9 mouse cellular contexts compared by ENCODE assay signal in the genomic region with DNA sequence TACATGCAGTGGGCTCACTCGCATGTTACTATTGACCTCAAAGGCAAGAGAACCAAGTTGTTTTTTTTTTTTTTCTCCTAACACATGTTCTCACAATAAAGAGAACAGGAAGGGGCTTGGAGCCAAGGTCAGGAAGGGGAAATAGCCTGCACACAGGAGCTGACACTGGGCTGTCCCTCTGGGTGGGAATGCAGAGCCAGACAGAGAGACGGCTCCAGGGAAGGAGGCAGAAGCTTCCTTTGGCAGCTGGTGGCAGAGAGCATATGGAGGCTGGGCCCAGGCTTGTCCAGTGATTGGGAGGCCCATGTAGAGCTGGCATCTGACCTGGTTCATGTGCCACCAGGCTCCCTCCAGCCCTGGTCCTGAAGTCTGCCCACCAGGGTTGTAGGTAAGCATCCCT. TPM values are rescaled to one million over a fixed set of nuclear protein-coding genes. Genes with fewer than 3 reads are reported as not detected.
A peak's percentile ranks its signal among the peaks of the same experiment; 100 is the strongest.
DNase-seq lines count a peak whose midpoint lies in the region; ATAC-seq and TF ChIP-seq lines count a peak whose summit lies in the region.
"Had no signal": no experiment of that assay in that cellular context is flagged by ENCODE, and none has a peak within 500 bp of the region (broad histone marks: within the 10 kb centered on the region; RNA-seq: fewer than 3 reads in every experiment).

No protein-coding gene starts in this region.

- no peak overlapping the region for H3K4me3 ChIP-seq in kidney, postnatal 0 days (replicated peaks; ENCODE audit: low read depth, low read length)
- no peak overlapping the region for H3K4me3 ChIP-seq in layer of hippocampus, adult 2 months

- H3K4me2 ChIP-seq in kidney, postnatal 0 days (ENCODE audit: low read length) = no peak overlapping the region

- no peaks in the 10 kb centered on the region for H3K9me3 ChIP-seq in kidney, postnatal 0 days (replicated peaks; ENCODE audit: low read length)

- no peaks in the 10 kb centered on the region for H3K27me3 ChIP-seq in kidney, postnatal 0 days (ENCODE audit: insufficient read depth, low read length)

- H3K4me1 ChIP-seq in kidney, postnatal 0 days (replicated peaks; ENCODE audit: insufficient read depth, low read length) = peaks cover 28% of the 10 kb centered on the region

- ATAC-seq in kidney, postnatal 0 days (replicated peaks; ENCODE audit: low FRiP score, low read depth) = no peak
- no peak for ATAC-seq in monocyte, adult 5-6 weeks (replicated peaks; ENCODE audit: insufficient number of reproducible peaks, low FRiP score, low TSS enrichment, poor library complexity, severe bottlenecking)
- ATAC-seq: hindbrain, postnatal 0 days; liver, postnatal 0 days had no signal

- TF ChIP-seq CTCF in kidney, postnatal 0 days (IDR thresholded peaks at IDR 0.05; ENCODE audit: low read depth) = no peak
- TF ChIP-seq CTCF in layer of hippocampus, adult 2 months (conservative IDR thresholded peaks at IDR 0.05) = no peak

- H3K36me3 ChIP-seq in kidney, postnatal 0 days (ENCODE audit: insufficient read depth, low read length) = no peaks in the 10 kb centered on the region

- H3K27ac ChIP-seq in kidney, postnatal 0 days = no peak overlapping the region
- no peak overlapping the region for H3K27ac ChIP-seq in layer of hippocampus, adult 2 months
- H3K27ac ChIP-seq: hindbrain, postnatal 0 days had no signal

- peak; percentile 44 for DNase-seq in kidney, adult 11 months
- no peak for DNase-seq in kidney, adult 18-20 months
- peak; percentile 73 to 80 for DNase-seq in cerebellum, postnatal 10 days
- DNase-seq in kidney, postnatal 0 days (ENCODE audit: low spot score) = peak; percentile 28
- DNase-seq in lung, postnatal 14 days = peak; percentile 48
- no peak for DNase-seq in layer of hippocampus, adult 2 months (ENCODE audit: low spot score in 2 of 2)
- DNase-seq: liver, postnatal 0 days had no signal

- H3K9ac ChIP-seq in kidney, postnatal 0 days (ENCODE audit: low read depth, low read length) = no peak overlapping the region
- H3K9ac ChIP-seq: liver, postnatal 0 days had no signal

- 59% methylated on average over 2 of the region's 2 CpGs for WGBS in kidney, postnatal 0 days

RNA-seq across cellular contexts. Expression of gene Eml1, which starts 2.8 kb away (rescaled TPM):
- 39.0 and 42.0 TPM in 2 replicates for polyA plus RNA-seq in kidney, postnatal 0 days (2015; fragmentation: Nextera tagmentation; extraction: Ambion mirVana)
- total RNA-seq in layer of hippocampus, adult 2 months (2021) = 10 to 100 TPM; 46.6 to 47.4 TPM
- not detected in 3 replicates for total RNA-seq in monocyte, adult 5-6 weeks (2017)

RNA-seq across cellular contexts. Expression of gene Cyp46a1, which starts 33.7 kb away (rescaled TPM):
- polyA plus RNA-seq in kidney, postnatal 0 days (2015; fragmentation: Nextera tagmentation; extraction: Ambion mirVana) = 5.2 and 5.9 TPM in 2 replicates
- 100 to 1,000 TPM; 169 TPM for total RNA-seq in layer of hippocampus, adult 2 months (2021)
- total RNA-seq in monocyte, adult 5-6 weeks (2017) = not detected in 3 replicates

Comparison
In these comparisons a context has a peak if more than half of its experiments do, and no peak if none do; other contexts are left out.
1. DNase-seq: peak in kidney, adult 11 months (single experiment), cerebellum, postnatal 10 days (2 of 2), kidney, postnatal 0 days (single experiment) and lung, postnatal 14 days (single experiment); none in kidney, adult 18-20 months (single experiment) and layer of hippocampus, adult 2 months (0 of 2).
2. RNA of gene Eml1, which starts 2.8 kb away (total RNA-seq): 46.6 to 47.4 TPM in layer of hippocampus, adult 2 months; not detected in monocyte, adult 5-6 weeks; every median in the first group is over 10 times any median in the second.
3. RNA of gene Cyp46a1, which starts 33.7 kb away (total RNA-seq): 169 TPM in layer of hippocampus, adult 2 months; not detected in monocyte, adult 5-6 weeks; every median in the first group is over 100 times any median in the second.